Mouse (Mus musculus) adrenal gland, adult 8-10 months (tissue): ENCODE results near the gene Zfp36. TPM values are rescaled to one million over a fixed set of nuclear protein-coding genes. Genes with fewer than 3 reads are reported as not detected.

ENCODE experiments used
- DNase-seq: peaks from one replicate; pipeline ENCODE4 v3.0.0; 2022
- total RNA-seq, 4 experiments: library from RNA; stranded (reverse); gene quantifications; 2 replicates each; pipeline ENCODE4 v1.2.4; 2022

Zfp36 gene
- total RNA-seq, 4 experiments from 2014 or later, result 12.8 to 33.6 (median 21.5) TPM

DNA sequence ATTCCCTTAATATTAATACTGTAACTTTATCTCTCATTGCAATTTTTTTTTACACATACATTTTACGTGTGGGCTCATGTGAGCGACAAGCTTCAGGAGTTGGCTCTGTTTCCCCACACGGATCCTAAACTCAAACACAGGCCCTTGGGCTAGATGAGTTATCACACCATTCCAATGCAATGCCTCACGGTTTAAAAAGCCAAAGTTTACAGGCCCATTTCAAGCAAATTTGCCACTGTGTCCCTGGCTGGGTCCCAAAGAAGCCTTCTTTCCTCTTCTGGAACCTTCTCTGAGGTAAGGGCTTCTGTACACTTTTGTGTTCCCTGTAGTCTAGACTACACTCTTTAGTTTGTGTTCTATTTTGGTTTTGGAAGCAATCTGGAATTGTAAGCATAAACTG lies 45.5 kb downstream of the Zfp36 start:
- no peak for DNase-seq

DNA sequence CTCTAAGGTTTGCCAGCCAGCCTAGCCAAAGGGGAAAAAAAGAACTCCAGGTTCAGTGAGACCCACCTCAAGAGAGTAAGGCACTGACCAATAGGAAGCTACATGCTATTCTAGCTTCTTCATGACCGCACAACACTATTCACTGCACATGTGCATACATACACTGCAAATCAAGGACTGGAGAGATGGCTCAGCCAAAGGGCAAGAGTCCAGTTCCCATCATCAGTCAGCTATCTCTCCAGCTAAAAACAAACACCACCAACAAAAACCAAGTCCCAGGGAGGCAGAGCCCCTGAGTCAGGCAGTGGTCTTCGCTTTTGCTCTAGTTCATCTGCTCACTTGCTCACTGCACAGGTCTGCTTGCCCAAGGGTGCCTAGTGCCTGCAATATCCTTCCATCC lies 51.8 kb downstream of the Zfp36 start:
- DNase-seq, result no peak

Other genes with a start within 250 kb of the Zfp36 start
- 100 to 1,000 TPM in 1 of 4 experiments, 10 to 100 TPM in 3; 80.8 to 102 (median 88.7) TPM for gene Fbl, start 210.5 kb downstream of the Zfp36 start, total RNA-seq
- 10 to 100 TPM; 29.4 to 35.8 (median 34.7) TPM for gene Dyrk1b, start 200.8 kb downstream of the Zfp36 start, total RNA-seq
- 10 to 100 TPM; 22.6 to 28.2 (median 24.6) TPM for gene Eid2, start 112.4 kb downstream of the Zfp36 start, total RNA-seq
- gene Eid2b, start 102.5 kb downstream of the Zfp36 start, total RNA-seq, result 10 to 100 TPM; 17.2 to 19.9 (median 18.7) TPM
- under 1 TPM in 1 of 4 experiments, not detected in 3; 0.28 TPM for gene Selenov, start 89.1 kb downstream of the Zfp36 start, total RNA-seq
- under 1 TPM; 0.14 to 0.62 (median 0.40) TPM for gene Dll3, start 78.0 kb downstream of the Zfp36 start, total RNA-seq
- 10 to 100 TPM; 68.5 to 83.7 (median 71.2) TPM for gene Timm50, start 68.2 kb downstream of the Zfp36 start, total RNA-seq
- 100 to 1,000 TPM; 135 to 251 (median 169) TPM for gene Supt5, start 41.5 kb downstream of the Zfp36 start, total RNA-seq
- gene Rps16, start 29.6 kb downstream of the Zfp36 start, total RNA-seq, result 1,000 to 10,000 TPM in 3 of 4 experiments, 100 to 1,000 TPM in 1; 948 to 1,196 (median 1,106) TPM
- 10 to 100 TPM; 13.6 to 28.9 (median 20.9) TPM for gene Plekhg2, start 7.7 kb downstream of the Zfp36 start, total RNA-seq
- gene Med29, start 12.5 kb upstream of the Zfp36 start, total RNA-seq, result 10 to 100 TPM; 24.5 to 44.1 (median 29.5) TPM
- 100 to 1,000 TPM in 1 of 4 experiments, 10 to 100 TPM in 3; 61.6 to 102 (median 87.9) TPM for gene Paf1, start 12.7 kb upstream of the Zfp36 start, total RNA-seq
- gene Gmfg, start 57.2 kb upstream of the Zfp36 start, total RNA-seq, result 10 to 100 TPM in 2 of 4 experiments, 1 to 10 TPM in 2; 7.5 to 13.5 (median 11.3) TPM
- gene Lrfn1, start 71.7 kb upstream of the Zfp36 start, total RNA-seq, result 10 to 100 TPM; 19.3 to 27.7 (median 24.5) TPM
- gene Ifnl2, start 130.2 kb upstream of the Zfp36 start, total RNA-seq, result under 1 TPM in 1 of 4 experiments, not detected in 3; 0.46 TPM
- gene Ifnl3, start 142.6 kb upstream of the Zfp36 start, total RNA-seq, result not detected
- not detected for gene Sycn, start 160.6 kb upstream of the Zfp36 start, total RNA-seq
- gene Nccrp1, start 167.0 kb upstream of the Zfp36 start, total RNA-seq, result not detected
- gene Samd4b, start 217.9 kb upstream of the Zfp36 start, total RNA-seq, result 10 to 100 TPM; 62.4 to 83.9 (median 73.4) TPM
- 10 to 100 TPM; 28.5 to 37.2 (median 34.0) TPM for gene Pak4, start 217.9 kb upstream of the Zfp36 start, total RNA-seq